Mouse (Mus musculus): ENCODE data around the gene Fras1. TPM values are rescaled to one million over a fixed set of nuclear protein-coding genes. Genes with fewer than 3 reads are reported as not detected.

The Fras1 gene
- polyA plus RNA-seq (2012; rRNA removed) = 0.22 and 0.29 TPM in 2 replicates

DNA sequence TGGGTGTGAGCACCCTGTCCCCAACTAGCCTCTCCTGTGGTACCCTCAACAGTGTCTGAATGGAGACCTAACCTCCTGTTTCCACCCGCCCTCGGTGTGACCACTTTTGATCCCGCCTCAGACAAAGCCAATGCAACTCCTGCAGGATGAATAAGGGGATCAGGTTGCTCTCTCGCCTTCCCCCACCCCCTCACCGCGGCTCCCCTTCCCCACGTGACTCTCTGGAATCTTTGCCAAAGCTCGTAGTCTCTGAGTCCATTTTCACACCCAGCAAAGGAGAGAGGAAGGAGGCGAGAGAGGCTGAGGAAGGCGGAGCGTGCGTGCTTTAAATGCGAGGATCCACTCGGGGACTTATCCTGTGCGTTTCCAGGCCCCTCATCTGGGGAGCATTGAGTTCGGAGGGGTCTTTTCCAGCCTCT lies at the start of gene Fras1:
Gene Fras1, plus strand, starts transcription at position 389 of the 419 bp plus-strand sequence.
- Histone ChIP-seq H3K36me3 (ENCODE audit: control insufficient read depth, insufficient read depth, low read length) (no peaks in the 10 kb centered on the region), H3K4me3 (ENCODE audit: control insufficient read depth, low read depth, low read length) (peak within 1 kb of the TSS; percentile 51), H3K27ac (ENCODE audit: control insufficient read depth, insufficient read depth, low read depth, low read length) (no peak within 1 kb of the TSS), H3K4me1 (ENCODE audit: control insufficient read depth, insufficient read depth, low read length) (peaks cover 11% of the 10 kb centered on the region), H3K27me3 (ENCODE audit: control insufficient read depth, insufficient read depth, low read length) (no peaks in the 10 kb centered on the region)
- no peak for TF ChIP-seq CTCF (IDR thresholded peaks at IDR 0.05; ENCODE audit: control insufficient read depth, insufficient read depth, insufficient replicate concordance, low read depth, low read length)
- TF ChIP-seq POLR2A (IDR thresholded peaks at IDR 0.05; ENCODE audit: control insufficient read depth, low read depth, low read length) = no peak

- H3K4me1 ChIP-seq (ENCODE audit: control insufficient read depth, insufficient read depth, low read length) = peaks cover 3% of the 10 kb centered on the region; the same call in 1 of the 2 replicates
- H3K36me3 ChIP-seq (ENCODE audit: control insufficient read depth, insufficient read depth, low read length) = no peaks in the 10 kb centered on the region
- TF ChIP-seq POLR2A (IDR thresholded peaks at IDR 0.05; ENCODE audit: control insufficient read depth, low read depth, low read length) (no peak), CTCF (IDR thresholded peaks at IDR 0.05; ENCODE audit: control insufficient read depth, insufficient read depth, insufficient replicate concordance, low read depth, low read length) (no peak)
- no peak overlapping the region for H3K27ac ChIP-seq (ENCODE audit: control insufficient read depth, insufficient read depth, low read depth, low read length)
- H3K27me3 ChIP-seq (ENCODE audit: control insufficient read depth, insufficient read depth, low read length) = no peaks in the 10 kb centered on the region
- peak overlapping the region; percentile 69 for H3K4me3 ChIP-seq (ENCODE audit: control insufficient read depth, low read depth, low read length)
Observed at GRCm38 (mm10) chr5:96331048-96331737, 42.6 kb upstream of the Fras1 start.

- H3K27me3 ChIP-seq (ENCODE audit: control insufficient read depth, insufficient read depth, low read length) = no peaks in the 10 kb centered on the region
- H3K4me3 ChIP-seq (ENCODE audit: control insufficient read depth, low read depth, low read length) = no peak overlapping the region
- H3K36me3 ChIP-seq (ENCODE audit: control insufficient read depth, insufficient read depth, low read length) = no peaks in the 10 kb centered on the region
- no peak for TF ChIP-seq POLR2A (IDR thresholded peaks at IDR 0.05; ENCODE audit: control insufficient read depth, low read depth, low read length)
- TF ChIP-seq CTCF (IDR thresholded peaks at IDR 0.05; ENCODE audit: control insufficient read depth, insufficient read depth, insufficient replicate concordance, low read depth, low read length) = no peak
- H3K4me1 ChIP-seq (ENCODE audit: control insufficient read depth, insufficient read depth, low read length) = peaks cover 3% of the 10 kb centered on the region; the same call in 1 of the 2 replicates
- no peak overlapping the region for H3K27ac ChIP-seq (ENCODE audit: control insufficient read depth, insufficient read depth, low read depth, low read length)
Observed at GRCm38 (mm10) chr5:96331738-96332070, 42.1 kb upstream of the Fras1 start.

GRCm38 (mm10) chr5:96333963-96334362 lies 39.8 kb upstream of the Fras1 start:
- Histone ChIP-seq H3K4me3 (ENCODE audit: control insufficient read depth, low read depth, low read length) (no peak overlapping the region), H3K27me3 (ENCODE audit: control insufficient read depth, insufficient read depth, low read length) (no peaks in the 10 kb centered on the region), H3K27ac (ENCODE audit: control insufficient read depth, insufficient read depth, low read depth, low read length) (no peak overlapping the region), H3K4me1 (ENCODE audit: control insufficient read depth, insufficient read depth, low read length) (peaks cover 3% of the 10 kb centered on the region; the same call in 1 of the 2 replicates), H3K36me3 (ENCODE audit: control insufficient read depth, insufficient read depth, low read length) (no peaks in the 10 kb centered on the region)
- TF ChIP-seq CTCF (IDR thresholded peaks at IDR 0.05; ENCODE audit: control insufficient read depth, insufficient read depth, insufficient replicate concordance, low read depth, low read length) (no peak), POLR2A (IDR thresholded peaks at IDR 0.05; ENCODE audit: control insufficient read depth, low read depth, low read length) (no peak)

DNA sequence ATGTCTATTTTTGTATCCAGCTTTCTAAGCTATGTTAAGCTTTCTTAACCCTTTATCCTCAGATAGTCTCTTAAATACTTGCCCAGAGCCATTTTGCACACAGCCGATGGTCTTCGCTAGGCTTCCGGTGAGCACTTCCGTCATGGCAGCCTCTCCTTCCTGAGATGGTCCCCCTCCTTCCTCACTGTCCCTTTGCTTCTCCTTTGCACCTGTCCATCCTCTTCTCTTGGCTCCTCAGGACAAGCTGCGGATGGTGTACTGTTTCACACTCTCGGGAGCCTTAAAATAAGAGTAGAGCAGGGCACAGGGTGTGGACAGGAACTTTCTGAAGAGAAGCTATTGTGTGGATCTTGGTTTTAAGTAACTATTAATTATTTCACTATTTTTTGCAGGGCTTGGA lies 33.2 kb upstream of the Fras1 start:
- Histone ChIP-seq H3K27me3 (ENCODE audit: control insufficient read depth, insufficient read depth, low read length) (no peaks in the 10 kb centered on the region), H3K36me3 (ENCODE audit: control insufficient read depth, insufficient read depth, low read length) (no peaks in the 10 kb centered on the region), H3K4me1 (ENCODE audit: control insufficient read depth, insufficient read depth, low read length) (no peaks in the 10 kb centered on the region), H3K4me3 (ENCODE audit: control insufficient read depth, low read depth, low read length) (no peak overlapping the region), H3K27ac (ENCODE audit: control insufficient read depth, insufficient read depth, low read depth, low read length) (no peak overlapping the region)
- TF ChIP-seq POLR2A (IDR thresholded peaks at IDR 0.05; ENCODE audit: control insufficient read depth, low read depth, low read length) (no peak), CTCF (IDR thresholded peaks at IDR 0.05; ENCODE audit: control insufficient read depth, insufficient read depth, insufficient replicate concordance, low read depth, low read length) (no peak)

- H3K27me3 ChIP-seq (ENCODE audit: control insufficient read depth, insufficient read depth, low read length) = no peaks in the 10 kb centered on the region
- TF ChIP-seq CTCF (IDR thresholded peaks at IDR 0.05; ENCODE audit: control insufficient read depth, insufficient read depth, insufficient replicate concordance, low read depth, low read length) (no peak), POLR2A (IDR thresholded peaks at IDR 0.05; ENCODE audit: control insufficient read depth, low read depth, low read length) (no peak)
- no peak overlapping the region for H3K27ac ChIP-seq (ENCODE audit: control insufficient read depth, insufficient read depth, low read depth, low read length)
- H3K36me3 ChIP-seq (ENCODE audit: control insufficient read depth, insufficient read depth, low read length) = no peaks in the 10 kb centered on the region
- H3K4me1 ChIP-seq (ENCODE audit: control insufficient read depth, insufficient read depth, low read length) = no peaks in the 10 kb centered on the region
- H3K4me3 ChIP-seq (ENCODE audit: control insufficient read depth, low read depth, low read length) = no peak overlapping the region
Observed at GRCm38 (mm10) chr5:96344983-96345382, 28.8 kb upstream of the Fras1 start.

DNA sequence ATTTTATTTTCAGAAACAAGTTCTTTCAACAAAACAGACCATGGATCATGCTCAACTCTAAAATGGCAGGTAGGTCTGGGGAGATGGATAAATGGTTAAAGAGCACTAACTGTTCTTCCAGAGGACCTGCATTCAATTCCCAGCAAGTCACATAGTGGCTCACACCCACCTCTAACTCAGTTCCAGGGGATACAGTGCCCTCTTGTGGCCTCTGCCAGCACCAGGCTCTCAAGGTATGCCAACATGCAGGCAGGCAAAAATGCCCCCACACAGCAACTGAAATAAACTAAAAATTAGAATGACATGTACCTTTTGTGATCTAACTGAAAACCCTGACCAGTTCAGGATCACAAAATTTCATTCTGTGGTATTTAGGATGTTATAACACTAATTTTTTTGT lies 21.8 kb upstream of the Fras1 start:
- TF ChIP-seq CTCF (IDR thresholded peaks at IDR 0.05; ENCODE audit: control insufficient read depth, insufficient read depth, insufficient replicate concordance, low read depth, low read length) (peak; percentile 34; the same call in 1 of the 2 replicates), POLR2A (IDR thresholded peaks at IDR 0.05; ENCODE audit: control insufficient read depth, low read depth, low read length) (no peak)
- H3K27ac ChIP-seq (ENCODE audit: control insufficient read depth, insufficient read depth, low read depth, low read length) = no peak overlapping the region
- H3K4me3 ChIP-seq (ENCODE audit: control insufficient read depth, low read depth, low read length) = no peak overlapping the region
- no peaks in the 10 kb centered on the region for H3K27me3 ChIP-seq (ENCODE audit: control insufficient read depth, insufficient read depth, low read length)
- peaks cover 8% of the 10 kb centered on the region for H3K4me1 ChIP-seq (ENCODE audit: control insufficient read depth, insufficient read depth, low read length)
- H3K36me3 ChIP-seq (ENCODE audit: control insufficient read depth, insufficient read depth, low read length) = no peaks in the 10 kb centered on the region

All from testis, adult 2 months (tissue).